Comparison of ENCODE assay signal across 8 mouse cellular contexts in the genomic region with DNA sequence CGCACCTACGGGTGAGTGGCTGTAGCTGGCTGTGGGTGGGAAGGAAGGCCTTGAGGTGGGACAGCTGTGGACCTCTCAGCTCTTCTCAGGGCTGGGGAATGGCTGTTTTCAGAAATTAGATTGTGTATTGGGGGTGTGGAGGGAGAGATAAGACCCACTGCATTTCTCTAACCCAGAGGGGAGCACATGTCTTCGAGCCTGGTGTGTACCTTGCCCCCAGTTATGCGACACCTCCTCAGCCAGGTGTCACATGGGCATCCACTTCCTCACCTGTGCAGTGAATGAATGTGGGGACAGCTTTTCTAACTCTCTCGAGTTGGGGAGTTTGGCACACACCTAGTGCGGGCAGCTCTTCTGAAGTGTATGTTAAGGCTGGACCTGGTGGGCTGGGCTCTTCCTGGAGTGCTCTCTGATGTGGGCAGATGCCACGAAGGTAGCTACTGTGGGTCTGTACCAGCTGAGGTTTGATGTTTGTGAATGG. TPM values are rescaled to one million over a fixed set of nuclear protein-coding genes. Genes with fewer than 3 reads are reported as not detected.
DNase-seq lines count a peak whose midpoint lies in the region; ATAC-seq lines count a peak whose summit lies in the region.

No protein-coding gene starts in this region.

- 85% methylated on average over 7 of the region's 7 CpGs for WGBS in forebrain, embryonic 11.5 days
- WGBS in limb, embryonic 15.5 days, result 81% methylated on average over 7 of the region's 7 CpGs
- WGBS in stomach, embryonic 16.5 days, result 62% methylated on average over 7 of the region's 7 CpGs

- H3K4me2 ChIP-seq in forebrain, embryonic 11.5 days (ENCODE audit: low read depth, low read length, severe bottlenecking), result peak overlapping the region; percentile 84
- H3K4me2 ChIP-seq in limb, embryonic 15.5 days, result peak overlapping the region; percentile 89
- peak overlapping the region; percentile 83 for H3K4me2 ChIP-seq in stomach, embryonic 16.5 days (ENCODE audit: low read depth, low read length)

- H3K27me3 ChIP-seq in megakaryocyte, embryonic 14.5 days (replicated peaks), result no peaks in the 10 kb centered on the region
- H3K27me3 ChIP-seq in forebrain, embryonic 11.5 days (ENCODE audit: control insufficient read depth, insufficient read depth, low read length), result peaks cover 8% of the 10 kb centered on the region
- H3K27me3 ChIP-seq in limb, embryonic 15.5 days, result peaks cover 8% of the 10 kb centered on the region
- H3K27me3 ChIP-seq in stomach, embryonic 16.5 days (ENCODE audit: control insufficient read depth, insufficient read depth, low read length), result no peaks in the 10 kb centered on the region

- H3K36me3 ChIP-seq in megakaryocyte, embryonic 14.5 days (replicated peaks; ENCODE audit: low read length), result peaks cover 62% of the 10 kb centered on the region
- peaks cover 2% of the 10 kb centered on the region; the same call in 1 of the 2 replicates for H3K36me3 ChIP-seq in forebrain, embryonic 11.5 days (ENCODE audit: control insufficient read depth, insufficient read depth, low read length)
- peaks cover 5% of the 10 kb centered on the region; the same call in 1 of the 2 replicates for H3K36me3 ChIP-seq in limb, embryonic 15.5 days
- no peaks in the 10 kb centered on the region for H3K36me3 ChIP-seq in stomach, embryonic 16.5 days (ENCODE audit: control insufficient read depth, insufficient read depth, low read length)

- no peak for DNase-seq in forebrain, embryonic 11.5 days (ENCODE audit: low spot score)
- DNase-seq in layer of hippocampus, postnatal 36 days, result no peak
- DNase-seq in Muller cell, postnatal 12 days (ENCODE audit: inconsistent ontology term), result no peak
- no peak for DNase-seq in kidney, postnatal 10 days

- no peak overlapping the region for H3K27ac ChIP-seq in forebrain, embryonic 11.5 days (ENCODE audit: low read depth, low read length)
- no peak overlapping the region for H3K27ac ChIP-seq in limb, embryonic 15.5 days
- peak overlapping the region; percentile 21 for H3K27ac ChIP-seq in stomach, embryonic 16.5 days (ENCODE audit: low read length)

- ATAC-seq in megakaryocyte, adult 5-6 weeks (ENCODE audit: poor library complexity, severe bottlenecking), result no peak
- ATAC-seq in forebrain, embryonic 11.5 days (replicated peaks; ENCODE audit: low FRiP score), result no peak
- no peak for ATAC-seq in limb, embryonic 15.5 days (ENCODE audit: insufficient number of reproducible peaks, low FRiP score, low TSS enrichment, low read depth)
- no peak for ATAC-seq in stomach, embryonic 16.5 days (ENCODE audit: insufficient read depth, low FRiP score)

- H3K4me3 ChIP-seq in megakaryocyte, embryonic 14.5 days (replicated peaks), result peak overlapping the region; percentile 97
- peak overlapping the region; percentile 87 for H3K4me3 ChIP-seq in forebrain, embryonic 11.5 days (ENCODE audit: low read depth, low read length)
- H3K4me3 ChIP-seq in limb, embryonic 15.5 days, result peak overlapping the region; percentile 83
- H3K4me3 ChIP-seq in stomach, embryonic 16.5 days (replicated peaks; ENCODE audit: low read length), result peak overlapping the region; percentile 85

- H3K9me3 ChIP-seq in megakaryocyte, embryonic 14.5 days, result no peaks in the 10 kb centered on the region
- H3K9me3 ChIP-seq in forebrain, embryonic 11.5 days (ENCODE audit: control insufficient read depth, low read length), result no peaks in the 10 kb centered on the region
- H3K9me3 ChIP-seq in limb, embryonic 15.5 days, result no peaks in the 10 kb centered on the region
- no peaks in the 10 kb centered on the region for H3K9me3 ChIP-seq in stomach, embryonic 16.5 days (replicated peaks; ENCODE audit: control insufficient read depth, low read length)

- peaks cover 83% of the 10 kb centered on the region for H3K4me1 ChIP-seq in megakaryocyte, embryonic 14.5 days
- H3K4me1 ChIP-seq in forebrain, embryonic 11.5 days (replicated peaks; ENCODE audit: control insufficient read depth, insufficient read depth, low read length), result peaks cover 29% of the 10 kb centered on the region
- H3K4me1 ChIP-seq in limb, embryonic 15.5 days, result peaks cover 72% of the 10 kb centered on the region
- H3K4me1 ChIP-seq in stomach, embryonic 16.5 days (ENCODE audit: control insufficient read depth, insufficient read depth, low read length), result peaks cover 84% of the 10 kb centered on the region

- H3K9ac ChIP-seq in forebrain, embryonic 11.5 days (ENCODE audit: low read length), result peak overlapping the region; percentile 83
- no peak overlapping the region for H3K9ac ChIP-seq in limb, embryonic 15.5 days
- peak overlapping the region; percentile 85 for H3K9ac ChIP-seq in stomach, embryonic 16.5 days (ENCODE audit: low read length)

RNA-seq across cellular contexts. Expression of gene Rbm38, which starts 3.1 kb away (rescaled TPM):
- polyA plus RNA-seq in megakaryocyte, embryonic 14.5 days (2012; ENCODE audit: insufficient read depth, low replicate concordance), result 1,149 and 2,622 TPM in 2 replicates
- total RNA-seq in megakaryocyte, adult 5-6 weeks (2015), result 124 and 143 TPM in 2 replicates
- 43.2 and 59.0 TPM in 2 replicates for total RNA-seq in megakaryocyte, adult 5-6 weeks (2017)
- 111 and 115 TPM in 2 replicates for polyA plus RNA-seq in forebrain, embryonic 11.5 days (2014; fragmentation: Nextera tagmentation; extraction: Ambion mirVana)
- polyA plus RNA-seq in limb, embryonic 15.5 days (2015; fragmentation: Nextera tagmentation; extraction: Ambion mirVana), result 21.9 and 37.9 TPM in 2 replicates
- polyA plus RNA-seq in stomach, embryonic 16.5 days (2015; fragmentation: Nextera tagmentation; extraction: Ambion mirVana), result 43.9 and 49.5 TPM in 2 replicates
- total RNA-seq in layer of hippocampus, postnatal 36 days (2021), result 1 to 10 TPM; 3.8 to 4.6 TPM

RNA-seq across cellular contexts. Expression of gene Rae1, which starts 23.5 kb away (rescaled TPM):
- polyA plus RNA-seq in megakaryocyte, embryonic 14.5 days (2012; ENCODE audit: insufficient read depth, low replicate concordance), result 26.3 and 89.2 TPM in 2 replicates
- 53.2 and 72.9 TPM in 2 replicates for total RNA-seq in megakaryocyte, adult 5-6 weeks (2015)
- total RNA-seq in megakaryocyte, adult 5-6 weeks (2017), result 42.4 and 54.3 TPM in 2 replicates
- polyA plus RNA-seq in forebrain, embryonic 11.5 days (2014; fragmentation: Nextera tagmentation; extraction: Ambion mirVana), result 147 and 148 TPM in 2 replicates
- polyA plus RNA-seq in limb, embryonic 15.5 days (2015; fragmentation: Nextera tagmentation; extraction: Ambion mirVana), result 112 and 115 TPM in 2 replicates
- 102 TPM in 2 replicates for polyA plus RNA-seq in stomach, embryonic 16.5 days (2015; fragmentation: Nextera tagmentation; extraction: Ambion mirVana)
- total RNA-seq in layer of hippocampus, postnatal 36 days (2021), result 10 to 100 TPM; 72.9 to 77.0 TPM

RNA-seq across cellular contexts. Expression of gene Spo11, which starts 45.9 kb away (rescaled TPM):
- not detected in 2 replicates for polyA plus RNA-seq in megakaryocyte, embryonic 14.5 days (2012; ENCODE audit: insufficient read depth, low replicate concordance)
- 0.64 and 1.0 TPM in 2 replicates for total RNA-seq in megakaryocyte, adult 5-6 weeks (2015)
- total RNA-seq in megakaryocyte, adult 5-6 weeks (2017), result 0.04 TPM in 1 of 2 replicates, not detected in the other
- polyA plus RNA-seq in forebrain, embryonic 11.5 days (2014; fragmentation: Nextera tagmentation; extraction: Ambion mirVana), result 0.47 and 0.71 TPM in 2 replicates
- polyA plus RNA-seq in limb, embryonic 15.5 days (2015; fragmentation: Nextera tagmentation; extraction: Ambion mirVana), result 3.4 and 3.8 TPM in 2 replicates
- 0.44 and 0.86 TPM in 2 replicates for polyA plus RNA-seq in stomach, embryonic 16.5 days (2015; fragmentation: Nextera tagmentation; extraction: Ambion mirVana)
- not detected for total RNA-seq in layer of hippocampus, postnatal 36 days (2021)
